Mouse (Mus musculus): ENCODE data around the gene Rps2. TPM values are rescaled to one million over a fixed set of nuclear protein-coding genes. Genes with fewer than 3 reads are reported as not detected.
A peak's percentile ranks its signal among the peaks of the same experiment; 100 is the strongest.
"Not testable (repeated sequence)": the region's sequence is repeated elsewhere in the genome, so short reads cannot be mapped to it uniquely, and the experiment has no call there.

Gene Rps2
- 1,660 and 1,865 TPM in 2 replicates for polyA plus RNA-seq (2012; rRNA removed)

- no peak for DNase-seq (ENCODE audit: low spot score)
These were observed at the start of gene Rps2, which contains the start of gene Rnf151 for GRCm38 (mm10) chr17:24717943-24718342. Gene Rps2, plus strand, starts transcription at chr17:24718116. Gene Rnf151, minus strand, starts transcription at chr17:24718063.

- DNase-seq (ENCODE audit: low spot score): not testable (repeated sequence)
These were observed 48.7 kb upstream of the Rps2 start for GRCm38 (mm10) chr17:24669214-24669544.

GRCm38 (mm10) chr17:24669545-24670245 is 48.2 kb upstream of the Rps2 start, which contains the start of gene Zfp598:
Gene Zfp598, plus strand, starts transcription at chr17:24669687.
- DNase-seq (ENCODE audit: low spot score): peak; percentile 90

GRCm38 (mm10) chr17:24670246-24670844 is 47.6 kb upstream of the Rps2 start:
- no peak for DNase-seq (ENCODE audit: low spot score)

GRCm38 (mm10) chr17:24671346-24671745 is 46.6 kb upstream of the Rps2 start:
- no peak for DNase-seq (ENCODE audit: low spot score)

- DNase-seq (ENCODE audit: low spot score): no peak
These were observed 45.8 kb upstream of the Rps2 start for GRCm38 (mm10) chr17:24672141-24672540.

GRCm38 (mm10) chr17:24674277-24674676 is 43.6 kb upstream of the Rps2 start:
- DNase-seq (ENCODE audit: low spot score): no peak

- no peak for DNase-seq (ENCODE audit: low spot score)
These were observed 41.7 kb upstream of the Rps2 start for GRCm38 (mm10) chr17:24676187-24676586.

- DNase-seq (ENCODE audit: low spot score): no peak
These were observed 41.0 kb upstream of the Rps2 start for GRCm38 (mm10) chr17:24676877-24677276.

- no peak for DNase-seq (ENCODE audit: low spot score)
These were observed 40.3 kb upstream of the Rps2 start for GRCm38 (mm10) chr17:24677500-24678080.

- no peak for DNase-seq (ENCODE audit: low spot score)
These were observed 31.4 kb upstream of the Rps2 start for GRCm38 (mm10) chr17:24686514-24686913.

- no peak for DNase-seq (ENCODE audit: low spot score)
These were observed 30.7 kb upstream of the Rps2 start for GRCm38 (mm10) chr17:24687146-24687595.

GRCm38 (mm10) chr17:24687599-24687998 is 30.3 kb upstream of the Rps2 start:
- DNase-seq (ENCODE audit: low spot score): no peak

GRCm38 (mm10) chr17:24689251-24690081 is 28.4 kb upstream of the Rps2 start, which contains the start of gene Syngr3:
Gene Syngr3, minus strand, starts transcription at chr17:24689955.
- DNase-seq (ENCODE audit: low spot score): peak; percentile 18

- peak; percentile 17 for DNase-seq (ENCODE audit: low spot score)
These were observed 25.5 kb upstream of the Rps2 start for GRCm38 (mm10) chr17:24692385-24692784.

- no peak for DNase-seq (ENCODE audit: low spot score)
These were observed 22.4 kb upstream of the Rps2 start for GRCm38 (mm10) chr17:24695326-24696010.

GRCm38 (mm10) chr17:24696011-24696697 is 21.8 kb upstream of the Rps2 start, which contains the start of the genes Gfer and Noxo1:
Gene Gfer, minus strand, starts transcription at chr17:24696156.
Gene Noxo1, plus strand, starts transcription at chr17:24696234.
- DNase-seq (ENCODE audit: low spot score): peak; percentile 83

- no peak for DNase-seq (ENCODE audit: low spot score)
These were observed 19.9 kb upstream of the Rps2 start for GRCm38 (mm10) chr17:24697985-24698384.

GRCm38 (mm10) chr17:24698715-24699114 is 19.2 kb upstream of the Rps2 start:
- DNase-seq (ENCODE audit: low spot score): peak; percentile 17

- peak; percentile 13 for DNase-seq (ENCODE audit: low spot score)
These were observed 18.4 kb upstream of the Rps2 start for GRCm38 (mm10) chr17:24699473-24699872.

GRCm38 (mm10) chr17:24701251-24701650 is 16.7 kb upstream of the Rps2 start:
- DNase-seq (ENCODE audit: low spot score): peak; percentile 15
